Mouse (Mus musculus) stomach, embryonic 15.5 days (tissue): ENCODE measurements around the gene Drc7. TPM values are rescaled to one million over a fixed set of nuclear protein-coding genes. Genes with fewer than 3 reads are reported as not detected.
"Not testable (repeated sequence)": the region's sequence is repeated elsewhere in the genome, so short reads cannot be mapped to it uniquely, and the experiment has no call there.

Experiments used
- ATAC-seq: fragments of 200-750 bp; cut with Nextera tagmentation; 2 replicates; pipeline ENCODE4 v1.8.0; 2017; ENCODE audit warnings: low read depth, moderate number of reproducible peaks, moderate TSS enrichment; ENCODE audit not compliant: insufficient read depth, low FRiP score
- H3K27ac ChIP-seq: fragments of 300-500 bp; sonication (generic); 2 replicates; pipeline ENCODE4 v1.5.1; 2015; ENCODE audit warnings: mild to moderate bottlenecking, inconsistent platforms
- H3K27me3 ChIP-seq: fragments of 300-500 bp; sonication (generic); replicated peaks from 2 replicates; pipeline ENCODE4 v1.6.1; 2015; ENCODE audit warnings: inconsistent platforms
- H3K36me3 ChIP-seq: fragments of 300-500 bp; sonication (generic); 2 replicates; pipeline ENCODE4 v1.6.1; 2015; ENCODE audit warnings: inconsistent platforms
- H3K4me1 ChIP-seq: fragments of 300-500 bp; sonication (generic); 2 replicates; pipeline ENCODE4 v1.6.1; 2015; ENCODE audit warnings: inconsistent platforms
- H3K4me2 ChIP-seq: fragments of 300-500 bp; sonication (generic); 2 replicates; pipeline ENCODE4 v1.6.1; 2015; ENCODE audit warnings: mild to moderate bottlenecking, inconsistent platforms
- H3K4me3 ChIP-seq: fragments of 300-500 bp; sonication (generic); replicated peaks from 2 replicates; pipeline ENCODE4 v1.5.1; 2015; ENCODE audit warnings: inconsistent platforms
- H3K9ac ChIP-seq: fragments of 300-500 bp; sonication (generic); 2 replicates; pipeline ENCODE4 v1.6.1; 2015; ENCODE audit warnings: inconsistent platforms
- H3K9me3 ChIP-seq: fragments of 300-500 bp; sonication (generic); 2 replicates; pipeline ENCODE4 v1.6.1; 2016; ENCODE audit warnings: inconsistent platforms
- WGBS: fragments of 180-500 bp; shearing (Covaris S2); methylation state at CpG from one replicate; pipeline ENCODE4 v1.1.7; 2015; 5-methylcytosine and 5-hydroxymethylcytosine counted together
- polyA plus RNA-seq: library from polyadenylated mRNA; unstranded; fragments of >200 nt; fragmentation: Nextera tagmentation; extraction: Ambion mirVana; gene quantifications from 2 replicates; pipeline ENCODE4 v1.2.1, GENCODE M21; 2015

The Drc7 gene
- 0.08 TPM in 1 of 2 replicates, not detected in the other for polyA plus RNA-seq

DNA sequence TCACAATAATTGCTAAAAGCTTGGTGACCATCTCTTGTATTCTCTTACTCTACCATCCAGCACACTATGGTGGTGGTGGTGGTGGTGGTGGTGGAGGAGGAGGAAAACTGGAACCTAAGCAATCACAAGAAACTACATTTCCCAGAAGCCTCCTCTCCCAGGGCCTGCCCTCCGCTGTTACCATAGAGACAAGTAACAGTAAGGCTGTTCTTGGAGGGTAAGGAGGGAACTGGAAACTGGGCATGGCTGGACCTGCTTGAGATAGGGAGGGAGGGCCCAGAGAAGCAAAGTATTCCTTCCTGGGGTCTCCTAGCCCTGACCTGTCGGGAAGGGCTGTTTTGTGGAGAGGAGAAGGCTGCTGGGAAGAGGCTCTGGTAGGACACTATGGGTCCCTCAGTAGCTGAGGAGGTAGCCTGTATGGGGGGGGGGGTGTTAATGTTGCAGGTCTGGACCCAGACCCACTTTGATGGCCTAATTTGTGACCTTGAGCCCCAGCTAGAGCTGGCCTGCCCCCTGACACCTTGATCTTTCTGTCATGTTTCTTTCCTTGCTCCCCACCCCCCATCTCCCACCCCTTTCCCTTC is at the start of gene Drc7:
Gene Drc7 (plus strand): TSS at position 177 of the 584 bp plus-strand sequence.
- no peak within 1 kb of the TSS for H3K9ac ChIP-seq
- H3K27ac ChIP-seq, result no peak within 1 kb of the TSS
- ATAC-seq, result peak; percentile 49
- H3K4me3 ChIP-seq, result no peak within 1 kb of the TSS
- 19% methylated on average over 2 of the region's 2 CpGs for WGBS
- H3K4me1 ChIP-seq, result no peaks in the 10 kb centered on the region
- H3K4me2 ChIP-seq, result no peak within 1 kb of the TSS
- H3K27me3 ChIP-seq, result no peaks in the 10 kb centered on the region
- H3K36me3 ChIP-seq, result no peaks in the 10 kb centered on the region
- no peaks in the 10 kb centered on the region for H3K9me3 ChIP-seq

DNA sequence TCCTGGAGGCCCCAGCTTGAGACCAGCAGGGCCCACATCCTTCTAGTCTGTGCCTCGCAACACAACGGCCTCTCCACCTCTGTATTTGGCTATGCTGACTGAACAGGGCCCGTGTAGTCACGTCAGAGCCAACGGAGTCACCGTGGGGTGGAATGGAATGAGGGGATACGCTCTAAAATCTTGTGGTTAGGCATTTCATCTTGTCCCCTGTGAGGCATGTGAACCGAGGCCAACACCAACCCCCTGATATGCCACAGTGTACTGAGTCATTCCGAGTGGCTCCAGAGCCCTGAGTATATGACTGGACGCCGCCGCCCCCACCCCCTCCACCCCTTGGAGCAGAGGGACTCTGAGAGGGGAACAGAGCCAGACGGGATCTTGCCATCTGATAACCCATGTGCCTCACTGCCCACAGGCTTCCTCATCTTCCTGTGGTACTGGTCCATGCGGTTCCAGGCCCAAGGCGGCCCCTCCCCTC is 42.4 kb upstream of the Drc7 start:
- H3K27ac ChIP-seq, result no peak overlapping the region
- no peak overlapping the region for H3K4me2 ChIP-seq
- 0 out of 2 replicates have a peak, but pooled peaks cover 7% of the 10 kb centered on the region for H3K36me3 ChIP-seq
- H3K9ac ChIP-seq, result no peak overlapping the region
- WGBS, result 81% methylated on average over 15 of the region's 15 CpGs
- no peaks in the 10 kb centered on the region for H3K4me1 ChIP-seq
- H3K9me3 ChIP-seq, result no peaks in the 10 kb centered on the region
- H3K27me3 ChIP-seq, result no peaks in the 10 kb centered on the region
- ATAC-seq, result no peak
- H3K4me3 ChIP-seq, result no peak overlapping the region

DNA sequence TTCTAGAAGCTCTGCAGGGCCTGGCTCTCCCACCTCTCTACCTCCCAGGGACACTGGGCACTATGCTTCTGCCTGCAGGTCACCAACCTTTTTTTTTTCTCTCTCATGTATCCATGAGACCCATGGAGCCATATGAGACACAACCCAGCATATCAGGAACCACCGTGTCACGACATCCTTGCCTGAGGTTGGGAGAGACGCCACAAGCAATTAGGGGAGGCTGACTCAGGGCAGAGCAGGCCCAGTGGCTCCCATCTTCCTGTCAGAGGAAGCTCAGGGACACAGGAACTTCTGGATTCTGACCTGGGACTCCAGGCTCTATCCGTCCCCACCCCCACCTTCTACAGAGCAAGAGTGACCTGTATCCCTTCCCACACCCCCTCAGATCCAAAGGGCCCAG is 39.0 kb upstream of the Drc7 start:
- 0 out of 2 replicates have a peak, but pooled peaks cover 7% of the 10 kb centered on the region for H3K36me3 ChIP-seq
- 0 out of 2 replicates have a peak, but pooled peaks cover 2% of the 10 kb centered on the region for H3K4me1 ChIP-seq
- ATAC-seq, result no peak
- no peak overlapping the region for H3K4me2 ChIP-seq
- no peaks in the 10 kb centered on the region for H3K27me3 ChIP-seq
- H3K27ac ChIP-seq, result no peak overlapping the region
- no peak overlapping the region for H3K4me3 ChIP-seq
- no peak overlapping the region for H3K9ac ChIP-seq
- WGBS, result 63% methylated on average over 4 of the region's 4 CpGs
- H3K9me3 ChIP-seq, result no peaks in the 10 kb centered on the region

DNA sequence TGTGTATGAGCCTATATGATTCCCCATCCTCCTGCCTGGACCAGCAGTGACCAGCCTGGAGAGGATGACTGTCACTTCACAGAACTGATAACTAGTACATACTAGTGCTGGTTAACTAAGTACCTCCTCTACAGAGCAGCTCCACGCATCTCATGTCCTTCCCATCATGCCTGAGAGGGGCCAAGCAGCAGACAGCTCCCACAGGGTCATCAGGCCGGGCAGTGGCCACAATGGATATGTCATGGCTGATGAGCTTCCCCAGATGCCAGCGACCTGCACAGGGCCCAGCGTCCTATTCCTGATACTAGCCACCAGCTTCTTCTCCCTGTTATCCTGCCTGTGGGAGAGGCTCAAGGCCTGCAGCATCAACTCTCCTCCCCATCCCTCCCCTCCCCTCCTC is 38.2 kb upstream of the Drc7 start:
- 61% methylated on average over 4 of the region's 4 CpGs for WGBS
- H3K4me3 ChIP-seq, result no peak overlapping the region
- no peak for ATAC-seq
- no peak overlapping the region for H3K27ac ChIP-seq
- H3K4me2 ChIP-seq, result no peak overlapping the region
- H3K9ac ChIP-seq, result no peak overlapping the region
- H3K4me1 ChIP-seq, result 0 out of 2 replicates have a peak, but pooled peaks cover 2% of the 10 kb centered on the region
- no peaks in the 10 kb centered on the region for H3K36me3 ChIP-seq
- H3K9me3 ChIP-seq, result no peaks in the 10 kb centered on the region
- H3K27me3 ChIP-seq, result no peaks in the 10 kb centered on the region

DNA sequence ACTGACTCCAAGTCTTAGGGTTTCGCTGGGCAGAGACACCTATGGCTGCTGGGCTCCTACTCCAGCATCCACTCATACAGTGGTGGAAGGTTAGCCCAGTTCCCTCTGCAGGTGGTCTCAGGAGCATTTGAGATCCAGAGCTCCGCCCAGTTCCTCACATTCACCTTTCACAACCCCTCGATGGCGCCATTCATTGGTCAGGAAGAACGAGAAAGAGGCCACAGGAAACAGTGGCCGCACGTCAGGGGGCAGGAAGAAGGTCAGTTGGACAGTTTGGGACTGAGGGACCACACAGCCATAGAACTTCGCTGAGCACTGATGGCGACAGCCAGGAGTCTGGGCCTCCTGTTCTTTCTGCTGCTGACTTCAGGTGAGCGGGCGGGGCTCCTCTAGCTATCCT is 37.5 kb upstream of the Drc7 start, which contains the start of gene Adgrg3:
Gene Adgrg3 (plus strand): TSS at position 242 of the 400 bp plus-strand sequence.
- Histone ChIP-seq H3K4me3 (no peak within 1 kb of the TSS), H3K4me1 (0 out of 2 replicates have a peak, but pooled peaks cover 2% of the 10 kb centered on the region), H3K9ac (no peak within 1 kb of the TSS), H3K9me3 (no peaks in the 10 kb centered on the region), H3K27ac (no peak within 1 kb of the TSS), H3K27me3 (no peaks in the 10 kb centered on the region), H3K36me3 (no peaks in the 10 kb centered on the region), H3K4me2 (no peak within 1 kb of the TSS)
- ATAC-seq, result no peak
- 68% methylated on average over 11 of the region's 11 CpGs for WGBS

DNA sequence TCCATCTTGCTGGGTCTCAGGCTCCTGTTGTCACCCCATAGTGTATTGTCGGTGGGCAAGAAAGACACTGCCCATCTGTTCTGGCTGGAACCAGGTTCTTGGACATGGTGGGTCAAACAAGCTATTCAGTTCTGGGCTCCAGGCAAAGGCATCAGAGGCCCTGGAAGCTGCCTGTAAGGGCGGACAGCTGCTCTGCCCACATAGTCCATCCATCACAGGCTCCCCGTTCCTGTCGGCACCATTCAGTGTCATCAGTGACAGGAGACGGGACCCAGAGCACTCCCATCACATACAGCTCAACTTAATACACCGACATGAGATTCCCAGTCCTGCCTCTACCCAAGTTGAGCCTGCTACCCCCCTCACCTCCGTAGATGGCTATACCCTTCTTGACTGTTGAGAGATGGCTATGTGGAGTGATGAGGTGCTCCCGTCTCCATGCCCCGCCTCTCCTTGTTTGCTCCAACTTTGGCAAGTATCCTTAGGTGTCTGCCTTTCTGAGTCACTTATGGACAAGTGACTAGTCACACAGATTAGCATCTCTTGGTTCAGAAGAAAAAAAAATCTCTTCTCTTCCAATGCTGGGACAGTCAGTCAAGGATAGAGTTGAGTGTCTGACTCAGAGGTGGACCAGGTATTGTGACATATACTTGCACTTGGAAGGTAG is 36.8 kb upstream of the Drc7 start:
- Histone ChIP-seq H3K27me3 (no peaks in the 10 kb centered on the region), H3K4me2 (no peak overlapping the region), H3K4me1 (0 out of 2 replicates have a peak, but pooled peaks cover 2% of the 10 kb centered on the region), H3K9ac (no peak overlapping the region), H3K27ac (no peak overlapping the region), H3K9me3 (no peaks in the 10 kb centered on the region), H3K36me3 (no peaks in the 10 kb centered on the region), H3K4me3 (no peak overlapping the region)
- no peak for ATAC-seq
- WGBS, result 57% methylated on average over 9 of the region's 9 CpGs

DNA sequence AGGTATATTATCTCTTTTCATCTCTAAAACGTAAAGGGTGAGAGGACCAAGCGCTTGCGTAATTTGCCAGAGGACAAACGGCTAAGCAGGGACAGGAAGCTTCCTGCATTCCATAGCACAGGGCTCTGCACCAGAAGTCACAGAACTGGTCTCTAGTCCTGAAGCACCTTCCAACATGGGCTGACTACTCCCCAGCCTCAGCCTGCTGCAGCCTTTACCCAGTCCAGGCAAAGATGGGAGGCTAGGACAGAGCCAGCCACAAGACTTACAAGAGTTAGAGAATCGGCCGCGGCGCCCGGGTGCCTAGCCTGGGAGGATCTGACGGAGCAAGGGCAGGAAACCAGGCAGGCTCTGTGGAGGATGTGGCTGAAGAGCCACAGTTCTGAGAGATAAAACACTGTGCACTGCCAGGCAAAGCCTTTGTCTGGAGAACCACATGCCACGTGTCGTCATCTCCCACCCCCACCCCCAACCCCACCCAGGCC is 34.6 kb upstream of the Drc7 start:
- no peaks in the 10 kb centered on the region for H3K27me3 ChIP-seq
- no peak overlapping the region for H3K4me3 ChIP-seq
- no peak overlapping the region for H3K9ac ChIP-seq
- 50% methylated on average over 12 of the region's 12 CpGs for WGBS
- no peaks in the 10 kb centered on the region for H3K36me3 ChIP-seq
- peak overlapping the region; percentile 11; the same call in 1 of the 2 replicates for H3K4me2 ChIP-seq
- H3K27ac ChIP-seq, result peak overlapping the region; percentile 28; the same call in 1 of the 2 replicates
- H3K4me1 ChIP-seq, result 0 out of 2 replicates have a peak, but pooled peaks cover 2% of the 10 kb centered on the region
- no peak for ATAC-seq
- H3K9me3 ChIP-seq, result no peaks in the 10 kb centered on the region

DNA sequence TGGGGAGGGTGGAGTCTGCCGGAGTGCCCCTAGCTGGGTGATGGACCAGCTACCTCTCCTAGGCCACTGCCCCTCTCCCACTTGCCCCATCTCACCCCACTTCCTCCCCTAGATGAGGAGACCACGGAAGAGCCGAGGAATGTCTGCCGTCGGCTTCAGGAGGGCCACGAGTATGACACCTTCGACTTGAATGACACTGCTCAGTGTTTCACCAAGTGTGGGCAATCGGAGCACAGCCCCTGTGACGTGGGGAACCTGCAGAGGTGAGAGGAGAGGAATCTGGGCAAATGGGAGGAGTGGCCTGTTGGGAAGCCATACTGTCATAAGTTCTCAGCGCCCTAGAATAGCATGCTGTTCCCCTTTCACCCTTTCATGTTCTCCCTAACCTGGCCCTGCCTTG is 34.1 kb upstream of the Drc7 start:
- WGBS, result 71% methylated on average over 10 of the region's 10 CpGs
- Histone ChIP-seq H3K27me3 (no peaks in the 10 kb centered on the region), H3K4me2 (no peak overlapping the region), H3K9ac (no peak overlapping the region), H3K9me3 (no peaks in the 10 kb centered on the region), H3K4me1 (0 out of 2 replicates have a peak, but pooled peaks cover 2% of the 10 kb centered on the region), H3K4me3 (no peak overlapping the region), H3K36me3 (no peaks in the 10 kb centered on the region), H3K27ac (no peak overlapping the region)
- no peak for ATAC-seq

DNA sequence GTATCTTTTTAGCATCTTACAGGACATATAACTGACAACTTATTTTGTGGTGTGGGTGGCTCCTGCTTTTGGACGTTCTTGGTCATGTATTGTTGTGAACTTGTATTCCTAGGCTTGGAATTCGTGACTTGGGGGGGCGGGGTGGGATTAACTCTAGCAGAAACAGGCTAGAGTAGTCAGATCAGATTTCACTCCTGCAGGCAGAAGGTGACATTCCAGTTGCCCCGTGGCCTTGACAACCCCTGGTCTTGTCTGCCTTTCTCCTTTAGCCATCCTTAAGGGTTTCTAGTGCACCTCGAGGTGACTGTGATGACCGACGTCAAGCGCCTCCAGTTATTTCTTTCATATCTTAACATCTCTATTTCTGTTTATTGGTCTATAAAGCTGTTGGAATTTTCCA is 31.7 kb upstream of the Drc7 start:
- Histone ChIP-seq H3K4me1 (0 out of 2 replicates have a peak, but pooled peaks cover 2% of the 10 kb centered on the region), H3K4me2 (no peak overlapping the region), H3K27me3 (no peaks in the 10 kb centered on the region), H3K27ac (no peak overlapping the region), H3K9ac (no peak overlapping the region), H3K9me3 (no peaks in the 10 kb centered on the region), H3K36me3 (no peaks in the 10 kb centered on the region), H3K4me3 (no peak overlapping the region)
- no peak for ATAC-seq
- 23% methylated on average over 8 of the region's 8 CpGs for WGBS

DNA sequence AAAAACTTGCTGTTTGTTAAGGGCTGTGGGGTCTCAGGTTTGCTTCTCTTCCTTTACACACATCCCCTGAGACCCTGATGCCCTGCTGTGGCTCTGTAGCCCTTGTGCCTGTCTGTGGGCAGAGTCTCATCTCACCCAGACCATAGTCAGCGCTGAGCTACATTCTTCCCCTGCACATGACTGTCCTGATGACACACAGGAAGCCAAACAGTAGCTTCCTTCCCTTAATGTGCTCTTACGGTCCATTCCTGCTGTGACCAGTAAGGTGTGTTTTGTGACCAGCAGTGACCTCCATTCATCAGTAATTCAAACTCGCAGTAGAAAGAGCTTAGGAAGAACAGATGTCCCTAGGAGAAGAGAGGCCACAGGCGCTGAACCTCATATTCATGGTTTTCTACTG is 30.5 kb upstream of the Drc7 start:
- Histone ChIP-seq H3K4me3 (no peak overlapping the region), H3K9ac (no peak overlapping the region), H3K27me3 (no peaks in the 10 kb centered on the region), H3K9me3 (no peaks in the 10 kb centered on the region), H3K27ac (no peak overlapping the region), H3K4me1 (0 out of 2 replicates have a peak, but pooled peaks cover 2% of the 10 kb centered on the region), H3K36me3 (no peaks in the 10 kb centered on the region), H3K4me2 (no peak overlapping the region)
- ATAC-seq, result no peak
- 69% methylated on average over 4 of the region's 4 CpGs for WGBS

DNA sequence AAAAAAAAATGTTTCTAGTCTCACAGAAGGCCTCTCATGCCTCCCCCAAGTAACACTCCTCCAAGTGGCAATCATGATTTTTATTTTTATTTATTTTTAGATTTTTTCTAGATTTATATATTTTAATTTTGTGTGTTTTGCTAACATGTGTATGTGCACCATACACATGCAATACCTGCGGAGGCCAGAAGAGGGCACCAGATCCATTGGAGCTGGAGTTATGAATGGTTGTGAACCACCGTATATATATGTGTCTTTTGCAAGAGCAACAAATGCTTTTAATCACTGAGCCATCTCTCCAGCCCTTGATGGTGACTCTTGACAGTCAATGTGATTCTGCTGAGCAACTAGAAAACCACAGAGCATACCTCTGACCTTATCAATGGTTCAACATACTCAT is 29.5 kb upstream of the Drc7 start:
- no peak for ATAC-seq
- no peak overlapping the region for H3K9ac ChIP-seq
- H3K4me2 ChIP-seq, result no peak overlapping the region
- no peak overlapping the region for H3K4me3 ChIP-seq
- no peaks in the 10 kb centered on the region for H3K9me3 ChIP-seq
- H3K27me3 ChIP-seq, result no peaks in the 10 kb centered on the region
- H3K4me1 ChIP-seq, result 0 out of 2 replicates have a peak, but pooled peaks cover under 1% of the 10 kb centered on the region
- WGBS, result 63% methylated on average over 2 of the region's 2 CpGs
- no peaks in the 10 kb centered on the region for H3K36me3 ChIP-seq
- H3K27ac ChIP-seq, result no peak overlapping the region

DNA sequence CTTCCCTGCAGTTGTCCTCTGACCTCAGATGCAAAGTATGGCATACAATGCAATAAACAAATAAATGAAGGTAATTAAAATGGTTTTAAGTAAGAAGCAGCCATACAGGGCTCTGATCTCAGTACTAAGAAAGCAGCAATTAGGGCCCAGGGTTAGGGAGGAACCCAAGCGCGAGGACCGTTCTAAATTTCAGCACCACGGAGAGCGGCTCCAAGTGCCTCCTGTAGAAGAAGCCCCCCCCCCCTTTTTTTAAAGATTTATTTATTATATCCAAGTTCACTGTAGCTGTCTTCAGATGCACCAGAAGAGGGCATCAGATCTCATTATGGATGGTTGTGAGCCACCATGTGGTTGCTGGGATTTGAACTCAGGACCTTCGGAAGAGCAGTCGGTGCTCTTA is 26.5 kb upstream of the Drc7 start:
- not testable (repeated sequence) for H3K4me2 ChIP-seq

More for the DNA sequence above, 26.5 kb upstream of the Drc7 start:
- ATAC-seq, H3K4me1 ChIP-seq, H3K27ac ChIP-seq, H3K4me3 ChIP-seq, H3K9me3 ChIP-seq, H3K36me3 ChIP-seq, H3K27me3 ChIP-seq, H3K9ac ChIP-seq: not testable (repeated sequence)
- 59% methylated on average over 7 of the region's 7 CpGs for WGBS
